Mouse (Mus musculus): ENCODE results near the gene Vps45. TPM values are rescaled to one million over a fixed set of nuclear protein-coding genes. Genes with fewer than 3 reads are reported as not detected.
"Not testable (repeated sequence)": the region's sequence is repeated elsewhere in the genome, so short reads cannot be mapped to it uniquely, and the experiment has no call there.

The Vps45 gene
- polyA plus RNA-seq, 1 experiment from 2014 or later = 28.5 TPM

- not testable (repeated sequence) for H3K4me3 ChIP-seq (ENCODE audit: low read length); ATAC-seq; H3K36me3 ChIP-seq (ENCODE audit: control insufficient read depth, insufficient read depth, low read length); H3K27ac ChIP-seq (ENCODE audit: low read length); H3K4me1 ChIP-seq (ENCODE audit: control insufficient read depth, insufficient read depth, low read length); H3K9me3 ChIP-seq (ENCODE audit: control insufficient read depth, low read length); H3K9ac ChIP-seq (ENCODE audit: low read depth, low read length); H3K4me2 ChIP-seq (ENCODE audit: low read depth, low read length); H3K27me3 ChIP-seq (replicated peaks; ENCODE audit: control insufficient read depth, insufficient read depth, low read length)
- WGBS = 78% methylated on average over 8 of the region's 8 CpGs
Measured at GRCm38 (mm10) chr3:95962182-95962581, 96.1 kb downstream of the Vps45 start.

- Histone ChIP-seq H3K4me3 (ENCODE audit: low read length) (no peak overlapping the region), H3K27ac (ENCODE audit: low read length) (no peak overlapping the region), H3K36me3 (ENCODE audit: control insufficient read depth, insufficient read depth, low read length) (no peaks in the 10 kb centered on the region), H3K9ac (ENCODE audit: low read depth, low read length) (no peak overlapping the region), H3K4me1 (ENCODE audit: control insufficient read depth, insufficient read depth, low read length) (no peaks in the 10 kb centered on the region), H3K9me3 (ENCODE audit: control insufficient read depth, low read length) (no peaks in the 10 kb centered on the region; the same call in 1 of the 2 replicates), H3K4me2 (ENCODE audit: low read depth, low read length) (no peak overlapping the region), H3K27me3 (replicated peaks; ENCODE audit: control insufficient read depth, insufficient read depth, low read length) (no peaks in the 10 kb centered on the region)
- 91% methylated on average over 1 of the region's 1 CpGs for WGBS
- no peak for ATAC-seq
Measured at GRCm38 (mm10) chr3:95959807-95960206, 98.5 kb downstream of the Vps45 start.

- Histone ChIP-seq H3K27ac (ENCODE audit: low read length) (no peak overlapping the region), H3K4me3 (ENCODE audit: low read length) (no peak overlapping the region), H3K9me3 (ENCODE audit: control insufficient read depth, low read length) (no peaks in the 10 kb centered on the region; the same call in 1 of the 2 replicates), H3K9ac (ENCODE audit: low read depth, low read length) (no peak overlapping the region), H3K4me1 (ENCODE audit: control insufficient read depth, insufficient read depth, low read length) (no peaks in the 10 kb centered on the region), H3K4me2 (ENCODE audit: low read depth, low read length) (no peak overlapping the region), H3K36me3 (ENCODE audit: control insufficient read depth, insufficient read depth, low read length) (no peaks in the 10 kb centered on the region), H3K27me3 (replicated peaks; ENCODE audit: control insufficient read depth, insufficient read depth, low read length) (no peaks in the 10 kb centered on the region)
- WGBS = 71% methylated on average over 5 of the region's 5 CpGs
- no peak for ATAC-seq
Measured at GRCm38 (mm10) chr3:95959082-95959481, 99.2 kb downstream of the Vps45 start.

- 61% methylated on average over 8 of the region's 8 CpGs for WGBS
- Histone ChIP-seq H3K27ac (ENCODE audit: low read length) (no peak overlapping the region), H3K4me3 (ENCODE audit: low read length) (no peak overlapping the region), H3K4me1 (ENCODE audit: control insufficient read depth, insufficient read depth, low read length) (no peaks in the 10 kb centered on the region), H3K4me2 (ENCODE audit: low read depth, low read length) (no peak overlapping the region), H3K36me3 (ENCODE audit: control insufficient read depth, insufficient read depth, low read length) (no peaks in the 10 kb centered on the region), H3K9ac (ENCODE audit: low read depth, low read length) (no peak overlapping the region), H3K9me3 (ENCODE audit: control insufficient read depth, low read length) (no peaks in the 10 kb centered on the region; the same call in 1 of the 2 replicates), H3K27me3 (replicated peaks; ENCODE audit: control insufficient read depth, insufficient read depth, low read length) (no peaks in the 10 kb centered on the region)
- ATAC-seq = no peak
Measured at GRCm38 (mm10) chr3:95957359-95958148, 100.7 kb downstream of the Vps45 start.

GRCm38 (mm10) chr3:95955318-95955717 lies 102.9 kb downstream of the Vps45 start:
- H3K4me1 ChIP-seq (ENCODE audit: control insufficient read depth, insufficient read depth, low read length) = no peaks in the 10 kb centered on the region
- H3K36me3 ChIP-seq (ENCODE audit: control insufficient read depth, insufficient read depth, low read length) = no peaks in the 10 kb centered on the region
- H3K4me3 ChIP-seq (ENCODE audit: low read length) = no peak overlapping the region
- H3K4me2 ChIP-seq (ENCODE audit: low read depth, low read length) = no peak overlapping the region
- H3K27me3 ChIP-seq (replicated peaks; ENCODE audit: control insufficient read depth, insufficient read depth, low read length) = no peaks in the 10 kb centered on the region
- H3K9ac ChIP-seq (ENCODE audit: low read depth, low read length) = no peak overlapping the region
- 88% methylated on average over 5 of the region's 5 CpGs for WGBS
- no peak for ATAC-seq
- no peak overlapping the region for H3K27ac ChIP-seq (ENCODE audit: low read length)
- no peaks in the 10 kb centered on the region; the same call in 1 of the 2 replicates for H3K9me3 ChIP-seq (ENCODE audit: control insufficient read depth, low read length)

- WGBS = 90% methylated on average over 12 of the region's 12 CpGs
- ATAC-seq; H3K36me3 ChIP-seq (ENCODE audit: control insufficient read depth, insufficient read depth, low read length); H3K27me3 ChIP-seq (replicated peaks; ENCODE audit: control insufficient read depth, insufficient read depth, low read length); H3K27ac ChIP-seq (ENCODE audit: low read length); H3K9me3 ChIP-seq (ENCODE audit: control insufficient read depth, low read length); H3K4me3 ChIP-seq (ENCODE audit: low read length); H3K9ac ChIP-seq (ENCODE audit: low read depth, low read length); H3K4me1 ChIP-seq (ENCODE audit: control insufficient read depth, insufficient read depth, low read length); H3K4me2 ChIP-seq (ENCODE audit: low read depth, low read length): not testable (repeated sequence)
Measured at GRCm38 (mm10) chr3:95954648-95955173, 103.6 kb downstream of the Vps45 start.

GRCm38 (mm10) chr3:95953522-95953921 lies 104.7 kb downstream of the Vps45 start:
- H3K4me2 ChIP-seq (ENCODE audit: low read depth, low read length) = no peak overlapping the region
- no peak overlapping the region for H3K9ac ChIP-seq (ENCODE audit: low read depth, low read length)
- H3K4me1 ChIP-seq (ENCODE audit: control insufficient read depth, insufficient read depth, low read length) = no peaks in the 10 kb centered on the region
- no peaks in the 10 kb centered on the region for H3K27me3 ChIP-seq (replicated peaks; ENCODE audit: control insufficient read depth, insufficient read depth, low read length)
- WGBS = 74% methylated on average over 3 of the region's 3 CpGs
- H3K4me3 ChIP-seq (ENCODE audit: low read length) = no peak overlapping the region
- H3K9me3 ChIP-seq (ENCODE audit: control insufficient read depth, low read length) = no peaks in the 10 kb centered on the region; the same call in 1 of the 2 replicates
- H3K36me3 ChIP-seq (ENCODE audit: control insufficient read depth, insufficient read depth, low read length) = no peaks in the 10 kb centered on the region
- no peak overlapping the region for H3K27ac ChIP-seq (ENCODE audit: low read length)
- no peak for ATAC-seq

- no peaks in the 10 kb centered on the region for H3K4me1 ChIP-seq (ENCODE audit: control insufficient read depth, insufficient read depth, low read length)
- no peak overlapping the region for H3K4me2 ChIP-seq (ENCODE audit: low read depth, low read length)
- no peak overlapping the region for H3K4me3 ChIP-seq (ENCODE audit: low read length)
- H3K9ac ChIP-seq (ENCODE audit: low read depth, low read length) = no peak overlapping the region
- ATAC-seq = no peak
- H3K36me3 ChIP-seq (ENCODE audit: control insufficient read depth, insufficient read depth, low read length) = no peaks in the 10 kb centered on the region
- H3K9me3 ChIP-seq (ENCODE audit: control insufficient read depth, low read length) = no peaks in the 10 kb centered on the region; the same call in 1 of the 2 replicates
- no peaks in the 10 kb centered on the region for H3K27me3 ChIP-seq (replicated peaks; ENCODE audit: control insufficient read depth, insufficient read depth, low read length)
- H3K27ac ChIP-seq (ENCODE audit: low read length) = no peak overlapping the region
Measured at GRCm38 (mm10) chr3:95953023-95953422, 105.2 kb downstream of the Vps45 start.

- peak overlapping the region; percentile 64 for H3K9ac ChIP-seq (ENCODE audit: low read depth, low read length)
- ATAC-seq; H3K27me3 ChIP-seq (replicated peaks; ENCODE audit: control insufficient read depth, insufficient read depth, low read length); H3K9me3 ChIP-seq (ENCODE audit: control insufficient read depth, low read length); H3K4me1 ChIP-seq (ENCODE audit: control insufficient read depth, insufficient read depth, low read length); H3K36me3 ChIP-seq (ENCODE audit: control insufficient read depth, insufficient read depth, low read length): not testable (repeated sequence)
- peak overlapping the region; percentile 54 for H3K4me3 ChIP-seq (ENCODE audit: low read length)
- WGBS = 64% methylated on average over 12 of the region's 12 CpGs
- H3K27ac ChIP-seq (ENCODE audit: low read length) = peak overlapping the region; percentile 96
- H3K4me2 ChIP-seq (ENCODE audit: low read depth, low read length) = peak overlapping the region; percentile 62
Measured at GRCm38 (mm10) chr3:95951566-95951965, 106.7 kb downstream of the Vps45 start.
